Mouse (Mus musculus): Measurements from ENCODE around the gene Gm10392. TPM values are rescaled to one million over a fixed set of nuclear protein-coding genes. Genes with fewer than 3 reads are reported as not detected.

The Gm10392 gene
- polyA plus RNA-seq, 3 experiments from 2014 or later: 0.33 to 1.6 (median 0.74) TPM

- no peak for ATAC-seq
These were observed 11.6 kb downstream of the Gm10392 start for GRCm38 (mm10) chr11:77507426-77507825.

DNA sequence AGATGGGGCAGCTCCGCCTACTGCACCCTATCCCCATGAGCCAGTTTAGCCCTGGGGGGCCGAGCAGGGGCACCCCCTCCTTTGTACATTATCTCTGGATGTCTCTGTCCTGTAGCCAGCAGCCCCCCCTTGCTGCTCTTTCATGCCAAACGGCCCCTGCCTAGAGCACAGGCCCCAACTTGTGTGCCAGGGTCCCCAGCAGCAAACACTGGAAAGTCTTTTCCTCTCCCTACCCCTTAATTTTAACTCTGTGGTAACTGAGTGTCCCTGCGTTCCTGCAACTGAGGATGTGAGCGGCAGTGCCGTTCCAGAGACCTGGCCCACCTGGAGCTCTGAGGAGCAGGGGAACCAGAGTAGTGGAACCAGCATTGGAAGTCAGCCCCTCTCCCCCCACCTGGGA, 12.1 kb downstream of the Gm10392 start:
- ATAC-seq: no peak

DNA sequence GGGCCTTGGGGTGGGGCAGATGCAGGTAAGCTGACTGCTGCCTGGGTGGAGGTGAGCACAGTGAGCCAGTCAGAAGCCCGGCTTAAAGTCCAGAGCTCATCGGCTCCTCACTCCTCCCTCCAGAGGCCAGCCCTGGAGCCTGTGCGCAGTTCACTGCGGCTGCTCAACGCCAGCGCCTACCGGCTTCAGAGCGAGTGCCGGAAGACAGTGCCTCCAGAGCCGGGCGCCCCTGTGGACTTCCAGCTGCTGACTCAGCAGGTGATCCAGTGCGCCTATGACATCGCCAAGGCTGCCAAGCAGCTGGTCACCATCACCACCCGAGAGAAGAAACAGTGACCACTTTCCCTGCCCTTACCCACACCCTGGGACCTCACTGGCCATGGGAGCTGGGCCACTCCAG, 12.7 kb downstream of the Gm10392 start:
- no peak for ATAC-seq

GRCm38 (mm10) chr11:77505291-77505980, 13.6 kb downstream of the Gm10392 start:
- ATAC-seq: no peak

DNA sequence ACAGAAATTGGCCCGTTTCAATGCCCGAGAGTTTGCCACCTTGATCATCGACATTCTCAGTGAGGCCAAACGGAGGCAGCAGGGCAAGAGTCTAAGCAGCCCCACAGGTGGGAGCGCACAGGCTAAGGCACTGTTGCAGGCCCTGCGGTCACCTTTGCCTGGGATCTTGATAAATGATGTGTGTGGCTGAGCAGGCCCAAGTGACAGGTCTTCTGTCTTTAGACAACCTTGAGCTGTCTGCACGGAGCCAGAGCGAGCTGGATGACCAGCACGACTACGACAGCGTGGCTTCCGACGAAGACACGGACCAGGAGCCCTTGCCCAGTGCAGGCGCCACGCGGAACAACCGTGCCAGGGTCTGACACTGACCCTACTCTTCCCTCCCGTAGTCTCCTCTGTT, 14.6 kb downstream of the Gm10392 start:
- no peak for ATAC-seq

GRCm38 (mm10) chr11:77503511-77503910, 15.5 kb downstream of the Gm10392 start:
- no peak for ATAC-seq

DNA sequence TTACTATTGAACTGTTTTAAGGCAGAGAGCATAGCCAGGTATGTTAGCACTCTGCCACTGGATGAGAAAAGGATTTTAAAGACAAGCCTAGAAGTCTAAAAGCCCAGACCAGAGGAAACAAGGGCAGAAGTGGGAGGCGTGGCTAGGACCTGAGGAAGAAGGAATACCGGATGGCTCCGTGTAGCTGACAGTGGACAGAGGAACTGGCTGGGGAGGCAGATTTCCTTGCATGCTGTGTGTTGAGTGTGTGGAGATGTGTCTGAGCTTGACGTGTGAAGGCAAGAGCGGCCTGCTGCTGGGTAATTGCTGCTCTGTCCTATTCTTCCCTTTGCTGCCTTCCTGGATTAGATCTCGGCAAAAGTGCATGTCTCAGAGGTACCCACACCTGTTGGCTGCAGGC, 16.5 kb downstream of the Gm10392 start:
- no peak for ATAC-seq

GRCm38 (mm10) chr11:77501971-77502370, 17.0 kb downstream of the Gm10392 start:
- no peak for ATAC-seq

- peak; percentile 72 for ATAC-seq
These were observed 17.6 kb downstream of the Gm10392 start for GRCm38 (mm10) chr11:77501392-77501791.

DNA sequence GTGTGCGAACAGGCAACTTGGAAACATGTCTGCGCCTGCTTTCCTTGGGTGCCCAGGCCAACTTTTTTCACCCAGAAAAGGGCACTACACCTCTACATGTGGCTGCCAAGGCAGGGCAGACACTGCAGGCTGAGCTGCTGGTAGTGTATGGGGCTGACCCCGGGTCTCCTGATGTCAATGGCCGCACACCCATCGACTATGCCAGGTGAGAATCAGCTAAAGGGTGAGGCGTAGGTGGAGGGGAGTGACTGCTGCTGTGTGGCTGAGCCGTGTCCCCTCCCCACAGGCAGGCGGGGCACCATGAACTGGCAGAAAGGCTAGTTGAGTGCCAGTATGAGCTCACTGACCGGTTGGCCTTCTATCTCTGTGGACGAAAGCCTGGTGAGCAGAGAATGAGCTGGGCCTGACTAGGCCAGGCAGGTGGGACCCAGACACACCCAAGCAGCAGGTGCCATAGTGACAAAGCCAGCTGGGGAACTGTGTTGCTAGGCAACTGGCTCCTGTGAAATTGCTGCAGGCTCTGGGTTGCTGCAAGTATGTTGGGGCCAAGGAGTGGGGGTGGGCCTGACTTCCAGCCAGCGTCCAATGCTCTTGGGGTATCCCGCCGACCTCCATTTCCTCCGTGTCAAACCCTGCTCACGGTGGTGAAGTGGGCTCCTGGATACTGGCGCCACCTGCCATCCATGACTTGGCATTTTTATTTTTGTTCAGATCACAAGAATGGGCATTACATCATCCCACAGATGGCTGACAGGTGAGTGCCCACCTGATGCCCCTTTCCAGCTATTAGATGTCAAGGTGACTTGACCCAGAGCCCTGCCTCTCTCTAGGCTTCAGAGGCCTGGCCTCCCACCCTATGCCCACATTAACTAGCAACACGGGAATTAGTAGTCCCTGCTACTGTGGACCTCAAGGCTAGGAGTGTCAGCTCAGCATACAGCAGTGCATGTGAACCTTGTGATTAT, 18.4 kb downstream of the Gm10392 start:
- ATAC-seq: no peak

DNA sequence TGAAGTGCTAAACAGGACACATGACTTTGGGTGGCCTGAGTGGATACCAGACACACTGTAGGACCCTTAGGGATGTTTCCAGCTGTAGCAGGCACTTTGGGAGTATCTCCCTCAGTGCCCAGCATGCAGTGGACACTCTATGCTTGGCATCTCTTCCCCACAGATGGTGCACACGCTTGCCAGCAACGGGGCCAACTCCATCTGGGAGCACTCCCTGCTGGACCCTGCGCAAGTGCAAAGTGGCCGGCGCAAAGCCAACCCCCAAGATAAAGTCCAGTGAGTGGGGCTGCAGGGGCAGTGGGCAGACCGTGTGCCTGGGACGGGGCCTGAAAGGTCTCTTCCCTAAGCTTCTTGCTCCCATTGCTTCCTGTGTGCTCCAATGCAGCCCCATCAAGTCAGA, 19.6 kb downstream of the Gm10392 start:
- no peak for ATAC-seq

GRCm38 (mm10) chr11:77498261-77499139, 20.5 kb downstream of the Gm10392 start:
- no peak for ATAC-seq

DNA sequence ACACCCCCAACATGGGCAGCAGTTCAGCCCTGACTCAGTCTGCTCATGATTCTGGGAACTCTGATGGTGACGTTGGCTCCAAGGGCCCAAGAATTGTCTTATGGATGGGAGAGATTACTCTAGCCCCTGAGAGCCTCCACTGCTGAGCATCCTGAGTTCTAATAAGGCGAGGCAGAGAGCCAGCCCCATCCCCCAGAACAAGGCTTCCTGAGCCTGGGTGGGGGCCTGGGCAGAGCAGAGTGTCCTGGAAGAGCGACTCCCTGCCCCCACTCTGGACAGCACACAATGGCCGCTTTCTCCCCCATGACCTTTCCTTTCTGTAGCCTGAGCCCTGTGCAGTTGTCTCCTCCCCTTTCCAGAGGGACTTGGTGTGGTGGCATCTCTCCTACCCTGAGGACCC, 21.1 kb downstream of the Gm10392 start:
- no peak for ATAC-seq

- no peak for ATAC-seq
These were observed 21.6 kb downstream of the Gm10392 start for GRCm38 (mm10) chr11:77497341-77497756.

DNA sequence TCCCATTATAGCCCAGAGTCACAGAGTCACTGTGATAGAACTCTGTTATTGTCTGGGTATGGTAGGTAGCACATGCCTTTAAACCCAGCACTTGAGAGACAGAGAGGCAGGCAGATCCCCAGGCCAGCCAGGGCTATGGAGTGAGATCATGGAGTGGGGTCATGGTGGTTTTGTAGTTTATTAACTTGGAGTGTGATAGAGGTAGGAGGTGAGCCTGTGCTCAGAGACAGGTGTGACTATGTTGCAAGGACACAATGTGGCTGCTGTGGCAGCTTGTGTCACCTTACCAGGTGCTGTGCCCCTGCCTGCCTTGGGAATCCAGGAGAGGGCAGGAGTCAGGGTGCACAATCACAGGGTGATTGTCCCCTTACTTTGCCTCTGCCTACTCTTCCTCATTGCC, 23.5 kb downstream of the Gm10392 start:
- ATAC-seq: no peak

GRCm38 (mm10) chr11:77494782-77495181, 24.2 kb downstream of the Gm10392 start:
- ATAC-seq: no peak

GRCm38 (mm10) chr11:77494344-77494676, 24.7 kb downstream of the Gm10392 start:
- ATAC-seq: no peak

GRCm38 (mm10) chr11:77493512-77494343, 25.3 kb downstream of the Gm10392 start, which contains the start of gene Git1:
Gene Git1 (plus strand): TSS chr11:77493562.
- no peak for ATAC-seq

DNA sequence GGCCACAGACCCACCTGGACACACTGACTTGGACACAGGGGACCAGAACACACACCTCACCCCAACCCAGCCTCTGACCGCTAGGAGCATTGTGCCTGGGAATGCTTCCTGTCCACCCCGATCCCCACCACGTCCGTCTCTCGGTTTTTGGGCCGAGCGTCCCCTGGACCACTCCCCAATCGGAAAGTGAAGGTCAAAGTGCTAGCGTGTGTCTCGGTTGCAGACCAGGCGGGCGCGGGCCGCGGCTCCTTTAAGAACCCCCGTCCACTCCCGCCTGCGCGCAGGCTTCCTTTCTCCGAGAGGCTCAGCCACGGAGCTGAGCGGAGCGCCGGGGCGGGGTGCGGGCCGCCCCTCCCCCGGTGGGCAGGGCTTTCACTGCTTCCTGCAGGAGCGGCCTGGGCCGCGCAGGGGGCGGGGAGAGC, 26.1 kb downstream of the Gm10392 start:
- peak; percentile 76 for ATAC-seq

DNA sequence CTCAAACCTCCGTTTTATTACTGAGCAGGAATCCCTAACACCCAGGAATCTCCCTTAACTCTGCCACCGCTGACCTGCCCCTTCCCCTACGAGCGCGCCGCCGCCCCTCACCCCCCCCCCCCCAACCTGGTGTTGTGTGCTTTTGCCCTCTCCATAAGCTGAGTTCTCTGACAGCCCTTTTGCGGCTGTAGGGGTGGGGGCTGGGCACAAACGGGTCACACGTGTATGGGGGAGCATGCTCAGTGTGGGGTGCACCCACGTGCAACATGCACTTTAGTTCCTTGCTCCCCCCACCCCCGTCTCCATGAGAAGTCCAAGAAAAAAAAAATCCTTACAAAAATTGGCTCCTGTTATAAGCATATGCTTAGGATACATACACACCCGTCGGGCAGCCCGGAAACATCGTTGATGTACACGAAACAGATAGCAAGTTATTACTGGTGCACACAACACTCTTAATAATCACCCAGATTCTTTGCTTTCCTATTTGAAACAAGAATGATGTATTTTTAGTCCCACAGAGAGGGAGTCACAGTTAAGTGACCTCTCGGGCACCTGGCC, 26.6 kb downstream of the Gm10392 start:
- no peak for ATAC-seq

GRCm38 (mm10) chr11:77491502-77492291, 27.3 kb downstream of the Gm10392 start:
- peak; percentile 3 for ATAC-seq

Measured in inflammation-experienced regulatory T-cells, adult 6 months (primary cell).